Mouse (Mus musculus) heart, adult 2 months (tissue): Measurements from ENCODE around the gene Vwf.

Experiments used
- CTCF ChIP-seq: fragments of 200-600 bp; IDR thresholded peaks from 2 replicates; pipeline ENCODE4 v1.8.1; 2022; ENCODE audit warnings: antibody characterized with exemption, mild to moderate bottlenecking, moderate library complexity
- POLR2A ChIP-seq: fragments of 200-500 bp; IDR thresholded peaks from 2 replicates; pipeline ENCODE4 v1.6.1; 2011; ENCODE audit warnings: mild to moderate bottlenecking, low read depth, low read length, control low read depth; ENCODE audit not compliant: insufficient read depth

- TF ChIP-seq CTCF (no peak), POLR2A (no peak)
Observed at GRCm38 (mm10) chr6:125540826-125541225, 5.7 kb upstream of the Vwf start.
